Mouse (Mus musculus) erythroblast, embryonic 14.5 days (primary cell): ENCODE data around the gene Alad. TPM values are rescaled to one million over a fixed set of nuclear protein-coding genes. Genes with fewer than 3 reads are reported as not detected.

Source experiments
- H3K27me3 ChIP-seq: 2 replicates; pipeline ENCODE4 v1.6.1; 2012; ENCODE audit warnings: inconsistent platforms; ENCODE audit not compliant: control insufficient read depth
- H3K36me3 ChIP-seq: 2 replicates; pipeline ENCODE4 v1.6.1; 2012; ENCODE audit warnings: mild to moderate bottlenecking, inconsistent platforms; ENCODE audit not compliant: control insufficient read depth
- H3K4me1 ChIP-seq: 2 replicates; pipeline ENCODE4 v1.6.1; 2012; ENCODE audit warnings: inconsistent platforms; ENCODE audit not compliant: control insufficient read depth
- H3K4me3 ChIP-seq: replicated peaks from 2 replicates; pipeline ENCODE3; 2012; ENCODE audit warnings: moderate library complexity, mild to moderate bottlenecking, inconsistent platforms
- H3K9me3 ChIP-seq: 2 replicates; pipeline ENCODE4 v1.6.1; 2012; ENCODE audit warnings: low read length, inconsistent platforms, mixed read lengths; ENCODE audit not compliant: control insufficient read depth
- GATA1 ChIP-seq: IDR thresholded peaks from 2 replicates; pipeline ENCODE4 v1.6.1; 2012; ENCODE audit warnings: low read length, inconsistent platforms, mixed read lengths
- TAL1 ChIP-seq: IDR thresholded peaks from 3 replicates; pipeline ENCODE4 v1.6.1; 2012; ENCODE audit warnings: low read length, inconsistent platforms, mixed read lengths
- polyA plus RNA-seq: library from polyadenylated mRNA; stranded (reverse); fragments of >175 nt; gene quantifications from 2 replicates; pipeline ENCODE4 v1.2.3, GENCODE M21; 2012

Gene Alad
- polyA plus RNA-seq, 1 experiment: 744 TPM

DNA sequence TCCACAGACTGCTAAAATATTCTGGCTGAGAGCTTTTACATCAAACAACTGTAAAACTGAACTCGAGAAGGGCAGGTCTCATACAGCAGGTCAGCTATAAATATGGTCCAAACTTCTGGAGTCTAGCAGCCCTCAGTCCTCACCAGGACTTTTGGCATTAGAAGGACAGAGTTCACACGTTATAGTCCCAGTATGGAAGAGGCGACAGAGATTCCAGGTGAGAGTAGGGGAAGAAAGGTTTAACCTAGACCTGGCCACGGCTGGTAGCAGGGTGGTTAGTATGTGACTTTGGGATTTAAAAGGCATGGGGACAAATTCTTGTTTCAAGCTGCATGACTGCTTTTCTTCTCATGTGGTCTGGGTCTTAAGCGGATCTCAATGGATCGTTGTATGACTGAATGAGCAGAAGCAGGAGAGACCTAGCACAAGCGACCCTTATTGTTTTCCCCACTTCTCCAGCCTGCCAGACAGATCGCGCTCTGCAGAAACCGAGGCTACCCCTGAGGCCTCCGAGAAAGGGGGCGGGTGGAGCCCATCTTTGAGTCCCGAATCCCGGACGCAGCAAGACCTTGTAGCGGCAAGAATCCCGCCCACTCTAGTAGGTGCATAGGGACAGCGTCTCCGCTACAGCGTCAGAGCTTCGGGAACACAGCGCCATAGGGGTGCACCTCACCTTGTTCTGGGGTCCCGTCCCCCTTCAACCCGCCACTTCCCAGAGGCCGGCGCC is 433 bp downstream of the Alad start:
- Histone ChIP-seq H3K4me1 (peaks cover 74% of the 10 kb centered on the region), H3K36me3 (peaks cover 75% of the 10 kb centered on the region)

DNA sequence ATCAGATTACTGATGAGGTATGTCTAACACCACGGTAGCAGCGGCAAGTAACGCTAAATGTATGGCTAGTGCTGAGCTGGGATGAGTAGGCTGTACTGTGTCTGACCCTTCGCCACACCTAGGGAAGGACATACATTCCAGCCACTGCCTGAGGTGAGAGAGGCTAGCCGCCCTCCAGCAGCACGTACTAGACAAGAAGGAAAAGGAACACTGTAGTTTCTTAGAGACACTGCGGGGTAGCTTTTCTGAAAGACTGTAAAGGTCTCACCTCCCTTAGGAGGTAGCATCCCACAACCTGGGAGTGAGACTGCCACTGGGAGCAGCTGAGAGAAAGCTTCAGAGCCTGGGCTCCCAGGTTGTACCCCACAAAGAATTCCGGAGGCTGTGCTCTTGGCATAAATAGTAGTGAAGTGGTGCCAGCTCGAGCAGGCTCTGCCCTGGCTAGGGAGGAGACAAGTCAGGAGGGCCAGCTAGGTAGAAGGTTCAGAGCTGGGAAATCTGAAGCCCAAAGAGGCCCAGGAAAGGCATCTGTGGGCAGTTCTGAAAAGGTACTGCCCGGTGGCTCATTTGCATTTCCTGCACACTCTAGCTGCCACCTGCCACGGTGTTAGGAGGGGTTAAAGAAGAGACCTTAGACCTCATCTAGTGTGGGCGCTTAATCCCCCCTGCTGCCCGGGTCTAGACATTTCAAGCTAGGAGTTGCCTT is 1.1 kb downstream of the Alad start:
- Histone ChIP-seq H3K4me1 (peaks cover 74% of the 10 kb centered on the region), H3K36me3 (peaks cover 76% of the 10 kb centered on the region), H3K27me3 (no peaks in the 10 kb centered on the region), H3K4me3 (peak overlapping the region; percentile 65), H3K9me3 (no peaks in the 10 kb centered on the region)
- TF ChIP-seq TAL1: no peak
- TF ChIP-seq GATA1: no peak

More for the DNA sequence above, 433 bp downstream of the Alad start:
- Histone ChIP-seq H3K9me3 (no peaks in the 10 kb centered on the region), H3K27me3 (no peaks in the 10 kb centered on the region), H3K4me3 (peak overlapping the region; percentile 65)
- TF ChIP-seq TAL1 (no peak), GATA1 (no peak)

DNA sequence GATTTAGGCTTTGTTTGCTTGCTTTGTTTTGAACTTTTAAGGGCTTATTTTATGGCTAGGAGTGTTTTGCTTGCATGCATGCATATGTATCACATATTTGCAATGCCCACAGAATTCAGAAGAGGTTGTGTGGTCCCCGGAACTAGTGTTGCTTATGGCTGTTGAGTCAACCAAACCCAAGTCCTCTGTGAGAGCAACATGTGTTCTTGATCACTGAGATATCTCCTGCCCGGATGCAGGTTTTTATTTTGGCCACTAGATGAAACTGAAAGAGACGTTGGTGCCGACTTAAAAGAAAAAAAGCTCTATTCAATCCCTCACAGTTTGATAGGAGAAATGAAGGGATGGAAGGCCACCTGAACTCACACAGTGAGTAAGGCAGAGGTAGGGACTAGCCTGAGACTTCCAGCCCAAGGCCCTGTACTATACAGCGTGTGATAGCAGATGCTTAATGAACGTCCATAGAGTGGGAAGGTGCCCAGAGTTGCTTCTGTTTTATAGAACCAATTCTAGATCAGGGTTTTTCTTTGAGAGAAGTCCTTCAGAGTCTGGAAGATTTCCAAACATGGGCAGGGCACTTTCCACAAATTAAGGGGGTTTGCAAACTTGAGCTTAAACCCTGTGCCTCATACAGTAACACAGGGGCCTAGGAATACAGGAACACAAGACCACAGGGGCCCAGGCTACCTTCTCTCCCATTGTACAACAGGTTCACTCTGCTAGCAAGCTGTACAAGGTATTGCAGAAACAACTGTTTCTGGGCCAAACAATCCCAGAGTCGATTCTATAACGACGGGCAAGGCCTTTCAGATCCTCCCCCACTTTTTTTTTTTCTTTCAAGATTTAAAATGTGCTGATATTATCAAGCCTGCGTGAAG is 1.9 kb downstream of the Alad start:
- peak overlapping the region; percentile 65 for H3K4me3 ChIP-seq
- H3K27me3 ChIP-seq: no peaks in the 10 kb centered on the region
- no peaks in the 10 kb centered on the region for H3K9me3 ChIP-seq
- TF ChIP-seq GATA1 (0 out of 2 replicates have a peak, but pooled peaks have one; percentile 9), TAL1 (no peak)
- H3K36me3 ChIP-seq: peaks cover 76% of the 10 kb centered on the region
- H3K4me1 ChIP-seq: peaks cover 74% of the 10 kb centered on the region

DNA sequence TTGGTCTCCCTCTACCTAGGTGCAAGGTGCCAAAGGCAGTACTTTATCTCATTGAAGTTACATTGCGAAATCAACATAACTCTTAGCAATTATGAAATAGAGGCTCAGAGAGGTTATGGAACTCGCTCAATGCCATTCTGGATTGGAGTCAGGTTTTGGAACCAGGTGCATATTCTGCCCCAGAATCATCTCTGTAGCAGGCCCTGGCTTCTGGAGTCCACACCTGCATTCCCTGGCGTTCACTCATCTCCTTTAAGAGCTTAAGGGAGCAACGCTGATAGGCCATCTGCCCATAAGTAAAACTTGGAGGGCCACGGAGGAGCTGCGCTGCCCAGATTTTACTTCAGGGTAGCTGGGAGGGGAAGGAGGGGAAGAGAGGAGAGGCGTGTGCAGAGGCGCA is 2.7 kb downstream of the Alad start:
- Histone ChIP-seq H3K4me1 (peaks cover 74% of the 10 kb centered on the region), H3K9me3 (no peaks in the 10 kb centered on the region), H3K4me3 (peak overlapping the region; percentile 65), H3K36me3 (peaks cover 76% of the 10 kb centered on the region), H3K27me3 (no peaks in the 10 kb centered on the region)
- TF ChIP-seq GATA1: no peak
- TF ChIP-seq TAL1: no peak

DNA sequence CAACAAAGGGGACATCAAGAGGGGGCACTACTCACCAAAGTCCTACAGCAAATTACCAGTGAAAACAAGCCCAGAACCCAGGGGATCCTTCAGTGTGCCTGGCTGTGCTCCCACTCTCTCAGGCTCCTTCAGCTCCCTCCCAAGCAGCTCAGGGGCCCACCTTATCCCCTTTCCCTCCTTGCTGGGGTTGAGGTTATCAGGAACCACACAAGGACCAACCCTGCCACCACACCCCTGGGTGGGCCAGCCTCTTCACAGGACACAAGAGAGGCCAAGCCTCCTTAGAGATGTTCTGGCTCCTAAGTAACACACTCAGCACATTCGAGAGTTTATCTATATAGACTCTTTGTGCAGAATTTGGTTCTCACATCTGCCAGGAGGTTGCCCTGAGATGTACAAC is 3.1 kb downstream of the Alad start:
- TF ChIP-seq GATA1 (peak; percentile 99), TAL1 (peak; percentile 99)
- Histone ChIP-seq H3K4me1 (peaks cover 75% of the 10 kb centered on the region), H3K27me3 (no peaks in the 10 kb centered on the region), H3K9me3 (no peaks in the 10 kb centered on the region), H3K36me3 (peaks cover 76% of the 10 kb centered on the region), H3K4me3 (peak overlapping the region; percentile 65)

DNA sequence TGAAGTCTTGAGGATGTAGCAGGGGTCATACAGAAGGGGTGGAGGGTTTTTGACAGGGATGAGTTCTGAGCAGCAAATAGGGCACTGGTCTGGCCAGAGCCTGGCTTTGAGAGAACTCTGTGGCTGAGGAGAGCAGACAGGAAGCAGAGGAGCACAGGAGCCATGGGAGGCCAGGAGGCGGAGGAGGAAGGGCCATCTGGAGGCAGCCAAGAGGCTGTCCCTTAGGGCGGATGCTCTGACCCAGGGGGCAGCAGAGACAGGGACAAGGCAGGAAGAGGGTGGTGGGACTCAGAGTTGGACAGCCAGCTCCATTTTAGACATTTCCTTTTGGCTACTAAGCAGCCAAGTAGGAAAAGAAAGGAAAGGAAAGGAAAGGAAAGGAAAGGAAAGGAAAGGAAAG is 3.6 kb downstream of the Alad start:
- no peak for TF ChIP-seq TAL1
- Histone ChIP-seq H3K36me3 (peaks cover 78% of the 10 kb centered on the region), H3K9me3 (no peaks in the 10 kb centered on the region), H3K4me1 (peaks cover 76% of the 10 kb centered on the region), H3K4me3 (peak overlapping the region; percentile 65), H3K27me3 (no peaks in the 10 kb centered on the region)

DNA sequence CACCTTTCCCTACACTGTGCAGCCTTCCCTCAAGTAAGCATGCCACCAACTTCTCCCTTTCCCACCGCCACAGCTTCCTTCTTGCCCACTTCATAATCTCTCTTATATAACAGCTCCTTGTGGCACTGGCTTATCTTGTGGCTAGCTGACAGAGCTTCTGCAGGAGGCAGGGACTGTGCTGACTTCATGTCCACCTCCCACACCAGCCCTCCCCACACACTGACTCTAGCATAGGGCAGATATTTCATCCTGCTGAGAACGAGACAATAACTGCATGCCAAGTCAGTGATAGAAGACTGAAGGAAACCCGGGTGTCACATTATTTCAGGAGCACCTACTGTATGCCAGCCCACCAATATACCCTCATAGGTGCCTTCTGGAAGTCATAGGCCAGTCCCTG is 4.2 kb downstream of the Alad start:
- Histone ChIP-seq H3K9me3 (no peaks in the 10 kb centered on the region), H3K36me3 (peaks cover 82% of the 10 kb centered on the region), H3K4me1 (peaks cover 76% of the 10 kb centered on the region), H3K4me3 (peak overlapping the region; percentile 65), H3K27me3 (no peaks in the 10 kb centered on the region)
- peak; percentile 54 for TF ChIP-seq GATA1
- no peak for TF ChIP-seq TAL1

DNA sequence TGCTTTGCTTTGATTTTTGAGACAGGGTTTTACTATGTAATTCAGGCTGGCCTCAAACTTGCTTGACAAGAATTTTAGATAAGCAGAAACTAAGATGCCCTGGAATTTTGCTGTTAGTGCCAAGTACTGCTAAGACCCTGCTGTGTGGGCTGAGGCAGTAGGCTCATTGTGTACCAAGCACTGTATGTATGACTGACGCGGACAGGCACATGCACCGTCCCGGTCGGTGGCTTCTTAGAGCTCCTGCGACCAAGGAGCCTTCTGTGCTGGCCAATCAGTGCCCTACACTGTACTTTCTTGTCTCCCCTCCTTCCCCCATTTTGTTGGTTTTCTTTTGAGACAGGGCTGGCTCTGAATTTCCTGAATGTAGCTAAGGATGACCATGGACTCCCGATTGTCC is 4.7 kb downstream of the Alad start:
- Histone ChIP-seq H3K4me1 (peaks cover 76% of the 10 kb centered on the region), H3K4me3 (peak overlapping the region; percentile 65), H3K9me3 (no peaks in the 10 kb centered on the region), H3K27me3 (no peaks in the 10 kb centered on the region), H3K36me3 (peaks cover 87% of the 10 kb centered on the region)
- TF ChIP-seq TAL1 (no peak), GATA1 (no peak)
